Mouse (Mus musculus) frontal cortex, adult 2 months (tissue): Measurements from ENCODE around the gene Cpt2. TPM values are rescaled to one million over a fixed set of nuclear protein-coding genes. Genes with fewer than 3 reads are reported as not detected.

Experiments used
- polyA plus RNA-seq: library from polyadenylated mRNA; depleted of rRNA; stranded (reverse); fragments of >200 nt; gene quantifications from 2 replicates; pipeline ENCODE4 v1.2.3, GENCODE M21; 2012; rRNA removed

Gene Cpt2
- polyA plus RNA-seq, 1 experiment, result 9.3 TPM

Other genes with a start within 250 kb of the Cpt2 start
- 1.5 and 2.2 TPM in 2 replicates for gene Dmrtb1, start 239.4 kb downstream of the Cpt2 start, polyA plus RNA-seq
- 73.0 and 77.6 TPM in 2 replicates for gene Lrp8, start 121.3 kb downstream of the Cpt2 start, polyA plus RNA-seq
- 48.9 and 53.2 TPM in 2 replicates for gene Magoh, start 43.9 kb downstream of the Cpt2 start, polyA plus RNA-seq
- gene 0610037L13Rik, start 33.8 kb downstream of the Cpt2 start, polyA plus RNA-seq, result 166 and 176 TPM in 2 replicates
- 0.10 and 0.11 TPM in 2 replicates for gene Slc1a7, start 44.7 kb upstream of the Cpt2 start, polyA plus RNA-seq
- 8.4 and 10.9 TPM in 2 replicates for gene Podn, start 172.8 kb upstream of the Cpt2 start, polyA plus RNA-seq
- gene Scp2, start 221.4 kb upstream of the Cpt2 start, polyA plus RNA-seq, result 218 and 242 TPM in 2 replicates
- 40.9 and 47.6 TPM in 2 replicates for gene Echdc2, start 241.8 kb upstream of the Cpt2 start, polyA plus RNA-seq